Mouse (Mus musculus) myocyte (in vitro differentiated cells): ENCODE results near the gene Sugt1. TPM values are rescaled to one million over a fixed set of nuclear protein-coding genes. Genes with fewer than 3 reads are reported as not detected.

Source experiments
- H3K27me3 ChIP-seq: one replicate; pipeline ENCODE4 v1.6.1; 2011; ENCODE audit not compliant: control insufficient read depth, insufficient read depth, insufficient read length
- H3K36me3 ChIP-seq: one replicate; pipeline ENCODE4 v1.6.1; 2011; ENCODE audit not compliant: control insufficient read depth, insufficient read depth
- H3K4me2 ChIP-seq: one replicate; pipeline ENCODE4 v1.6.1; 2011; ENCODE audit warnings: low read depth, control low read depth
- H3K4me3 ChIP-seq: one replicate; pipeline ENCODE4 v1.5.1; 2011; ENCODE audit warnings: mild to moderate bottlenecking, control low read depth, moderate library complexity
- H3K79me2 ChIP-seq: one replicate; pipeline ENCODE4 v1.6.1; 2011; ENCODE audit not compliant: control insufficient read depth, insufficient read depth
- H3ac ChIP-seq: one replicate; pipeline ENCODE4 v1.6.1; 2011; ENCODE audit not compliant: control insufficient read depth, insufficient read length
- CEBPB ChIP-seq: IDR thresholded peaks from 2 replicates; pipeline ENCODE4 v1.6.1; 2011; ENCODE audit warnings: mild to moderate bottlenecking, moderate library complexity; ENCODE audit not compliant: poor library complexity, insufficient read depth, severe bottlenecking
- E2F4 ChIP-seq: IDR thresholded peaks from one replicate; pipeline ENCODE4 v1.6.1; 2011; ENCODE audit warnings: mild to moderate bottlenecking, control low read depth, moderate library complexity; ENCODE audit not compliant: insufficient read depth
- MAX ChIP-seq: IDR thresholded peaks from one replicate; pipeline ENCODE4 v1.6.1; 2011; ENCODE audit warnings: low read depth, mild to moderate bottlenecking, control low read depth
- MYOD1 ChIP-seq, 3 experiments: IDR thresholded peaks; one replicate each; pipeline ENCODE4 v1.6.1; 2011; ENCODE audit warnings: control low read depth in 2 of 3, low read depth in 2 of 3, mild to moderate bottlenecking in 2 of 3, moderate library complexity in 1 of 3; ENCODE audit not compliant: insufficient read length in 2 of 3, control insufficient read depth in 1 of 3
- MYOG ChIP-seq, 3 experiments: IDR thresholded peaks; one replicate each; pipeline ENCODE4 v1.6.1; 2011; ENCODE audit warnings: control low read depth in 2 of 3, low read depth in 2 of 3, mild to moderate bottlenecking in 2 of 3; ENCODE audit not compliant: insufficient read length in 2 of 3, control insufficient read depth in 1 of 3, insufficient read depth in 1 of 3
- POLR2A ChIP-seq: IDR thresholded peaks from one replicate; pipeline ENCODE4 v1.6.1; 2011; ENCODE audit warnings: low read depth, mild to moderate bottlenecking, control low read depth, moderate library complexity; ENCODE audit not compliant: insufficient read length
- POLR2AphosphoS2 ChIP-seq: IDR thresholded peaks from one replicate; pipeline ENCODE4 v1.6.1; 2011; ENCODE audit warnings: low read depth, control low read depth; ENCODE audit not compliant: insufficient read length
- REST ChIP-seq: IDR thresholded peaks from one replicate; pipeline ENCODE4 v1.6.1; 2011; ENCODE audit warnings: mild to moderate bottlenecking, control low read depth, moderate library complexity; ENCODE audit not compliant: insufficient read depth, insufficient read length
- SRF ChIP-seq: IDR thresholded peaks from one replicate; pipeline ENCODE4 v1.6.1; 2011; ENCODE audit warnings: low read depth; ENCODE audit not compliant: control insufficient read depth, insufficient read length
- TCF12 ChIP-seq: IDR thresholded peaks from one replicate; pipeline ENCODE4 v1.6.1; 2011; ENCODE audit warnings: mild to moderate bottlenecking, control low read depth; ENCODE audit not compliant: poor library complexity, insufficient read depth, severe bottlenecking
- TCF3 ChIP-seq: IDR thresholded peaks from one replicate; pipeline ENCODE4 v1.6.1; 2011; ENCODE audit warnings: low read depth, control low read depth; ENCODE audit not compliant: insufficient read length
- USF1 ChIP-seq: IDR thresholded peaks from one replicate; pipeline ENCODE4 v1.6.1; 2011; ENCODE audit warnings: low read depth, mild to moderate bottlenecking, control low read depth, moderate library complexity
- polyA plus RNA-seq: library from polyadenylated mRNA; unstranded; fragments of >200 nt; fragmentation: generic; extraction: Trizol; gene quantifications from one replicate; pipeline ENCODE4 v1.2.1, GENCODE M21; 2012; ENCODE audit warnings: missing spikeins

The Sugt1 gene
- polyA plus RNA-seq, 1 experiment, result 65.4 TPM

- H3K4me3 ChIP-seq, result no peak overlapping the region
- no peaks in the 10 kb centered on the region for H3K36me3 ChIP-seq
- peaks cover 31% of the 10 kb centered on the region for H3K27me3 ChIP-seq
- H3K4me2 ChIP-seq, result no peak overlapping the region
- no peaks in the 10 kb centered on the region for H3K79me2 ChIP-seq
- TF ChIP-seq E2F4 (no peak), MYOD1 (IDR thresholded peaks at IDR 0.05; ENCODE audit: control insufficient read depth in 1 of 3, insufficient read length in 2 of 3, low read depth in 2 of 3) (no peak), TCF12 (no peak), USF1 (no peak), MYOG (IDR thresholded peaks at IDR 0.05; ENCODE audit: control insufficient read depth in 1 of 3, insufficient read depth in 1 of 3, insufficient read length in 2 of 3, low read depth in 2 of 3) (no peak), REST (no peak), TCF3 (no peak), MAX (no peak), CEBPB (no peak), POLR2A (no peak), POLR2AphosphoS2 (no peak), SRF (no peak)
- H3ac ChIP-seq, result no peak overlapping the region
These were observed 65.2 kb downstream of the Sugt1 start for GRCm38 (mm10) chr14:79652654-79653053.

DNA sequence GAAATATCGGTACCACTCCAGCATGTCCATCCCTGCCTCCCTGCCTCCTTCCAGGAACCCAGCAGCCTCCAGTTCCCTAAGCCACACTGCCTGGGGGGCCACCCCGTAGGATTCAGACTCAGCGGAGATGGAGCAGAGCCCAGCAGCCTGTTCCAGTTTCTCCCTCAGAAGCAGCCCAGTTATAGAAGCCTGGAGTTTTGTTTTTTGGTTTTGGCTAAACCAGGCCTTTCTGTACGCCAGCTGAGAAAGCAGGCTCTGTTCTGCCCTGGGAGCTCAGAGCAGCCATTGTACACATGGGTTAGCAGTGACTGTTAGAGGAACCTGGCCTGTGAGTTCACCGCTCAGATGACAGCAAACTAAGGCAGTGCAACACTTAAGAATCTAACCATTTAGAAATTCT lies 70.8 kb downstream of the Sugt1 start:
- H3ac ChIP-seq, result no peak overlapping the region
- TF ChIP-seq E2F4 (no peak), TCF3 (no peak), TCF12 (no peak), SRF (no peak), CEBPB (no peak), USF1 (no peak), REST (no peak), MYOG (IDR thresholded peaks at IDR 0.05; ENCODE audit: control insufficient read depth in 1 of 3, insufficient read depth in 1 of 3, insufficient read length in 2 of 3, low read depth in 2 of 3) (no peak), MAX (no peak)
- H3K36me3 ChIP-seq, result no peaks in the 10 kb centered on the region
- no peaks in the 10 kb centered on the region for H3K79me2 ChIP-seq
- peaks cover 33% of the 10 kb centered on the region for H3K27me3 ChIP-seq
- no peak overlapping the region for H3K4me3 ChIP-seq
- no peak overlapping the region for H3K4me2 ChIP-seq

GRCm38 (mm10) chr14:79658748-79659508 lies 71.4 kb downstream of the Sugt1 start:
- Histone ChIP-seq H3ac (no peak overlapping the region), H3K4me3 (no peak overlapping the region), H3K4me2 (no peak overlapping the region), H3K79me2 (no peaks in the 10 kb centered on the region), H3K27me3 (peaks cover 33% of the 10 kb centered on the region), H3K36me3 (no peaks in the 10 kb centered on the region)
- TF ChIP-seq USF1, result no peak
- no peak for TF ChIP-seq REST
- TF ChIP-seq POLR2AphosphoS2, result no peak
- TF ChIP-seq CEBPB, result no peak
- no peak for TF ChIP-seq SRF
- TF ChIP-seq E2F4, result no peak
- TF ChIP-seq POLR2A, result no peak
- no peak for TF ChIP-seq TCF12
- TF ChIP-seq MYOG (IDR thresholded peaks at IDR 0.05; ENCODE audit: control insufficient read depth in 1 of 3, insufficient read depth in 1 of 3, insufficient read length in 2 of 3, low read depth in 2 of 3), result no peak
- no peak for TF ChIP-seq MAX
- no peak for TF ChIP-seq MYOD1 (IDR thresholded peaks at IDR 0.05; ENCODE audit: control insufficient read depth in 1 of 3, insufficient read length in 2 of 3, low read depth in 2 of 3)
- no peak for TF ChIP-seq TCF3

- peaks cover 36% of the 10 kb centered on the region for H3K27me3 ChIP-seq
- no peaks in the 10 kb centered on the region for H3K79me2 ChIP-seq
- H3K36me3 ChIP-seq, result no peaks in the 10 kb centered on the region
- H3K4me2 ChIP-seq, result no peak overlapping the region
- no peak overlapping the region for H3K4me3 ChIP-seq
- H3ac ChIP-seq, result no peak overlapping the region
- no peak for TF ChIP-seq USF1
- TF ChIP-seq CEBPB, result no peak
- TF ChIP-seq POLR2A, result no peak
- TF ChIP-seq E2F4, result no peak
- TF ChIP-seq MYOD1 (IDR thresholded peaks at IDR 0.05; ENCODE audit: control insufficient read depth in 1 of 3, insufficient read length in 2 of 3, low read depth in 2 of 3), result no peak
- TF ChIP-seq TCF12, result no peak
- TF ChIP-seq SRF, result no peak
- no peak for TF ChIP-seq MAX
- no peak for TF ChIP-seq REST
- no peak for TF ChIP-seq MYOG (IDR thresholded peaks at IDR 0.05; ENCODE audit: control insufficient read depth in 1 of 3, insufficient read depth in 1 of 3, insufficient read length in 2 of 3, low read depth in 2 of 3)
These were observed 73.0 kb downstream of the Sugt1 start for GRCm38 (mm10) chr14:79660467-79660866.
